Mouse (Mus musculus): Measurements from ENCODE around the gene Supt7l. TPM values are rescaled to one million over a fixed set of nuclear protein-coding genes. Genes with fewer than 3 reads are reported as not detected.
A peak's percentile ranks its signal among the peaks of the same experiment; 100 is the strongest.

Gene Supt7l
- polyA plus RNA-seq, 1 experiment from 2014 or later, result 20.2 TPM

GRCm38 (mm10) chr5:31512481-31512880, 15.1 kb downstream of the Supt7l start:
- H3K27ac ChIP-seq (ENCODE audit: low read length), result no peak overlapping the region
- no peaks in the 10 kb centered on the region for H3K27me3 ChIP-seq (ENCODE audit: control insufficient read depth, insufficient read depth, low read length)
- no peak overlapping the region for H3K4me3 ChIP-seq (ENCODE audit: low read length)
- no peak for ATAC-seq (replicated peaks; ENCODE audit: extremely low read depth, insufficient read depth, low FRiP score)
- no peak overlapping the region for H3K4me2 ChIP-seq (ENCODE audit: low read depth, low read length)
- no peak overlapping the region for H3K9ac ChIP-seq (ENCODE audit: low read length)
- H3K9me3 ChIP-seq (replicated peaks; ENCODE audit: control insufficient read depth, low read length), result no peaks in the 10 kb centered on the region
- WGBS, result 63% methylated on average over 1 of the region's 1 CpGs
- peaks cover 38% of the 10 kb centered on the region for H3K36me3 ChIP-seq (ENCODE audit: control insufficient read depth, insufficient read depth)
- H3K4me1 ChIP-seq (ENCODE audit: control insufficient read depth, insufficient read depth, low read length), result no peaks in the 10 kb centered on the region

GRCm38 (mm10) chr5:31504843-31505242, 22.8 kb downstream of the Supt7l start:
- no peak for ATAC-seq (replicated peaks; ENCODE audit: extremely low read depth, insufficient read depth, low FRiP score)

DNA sequence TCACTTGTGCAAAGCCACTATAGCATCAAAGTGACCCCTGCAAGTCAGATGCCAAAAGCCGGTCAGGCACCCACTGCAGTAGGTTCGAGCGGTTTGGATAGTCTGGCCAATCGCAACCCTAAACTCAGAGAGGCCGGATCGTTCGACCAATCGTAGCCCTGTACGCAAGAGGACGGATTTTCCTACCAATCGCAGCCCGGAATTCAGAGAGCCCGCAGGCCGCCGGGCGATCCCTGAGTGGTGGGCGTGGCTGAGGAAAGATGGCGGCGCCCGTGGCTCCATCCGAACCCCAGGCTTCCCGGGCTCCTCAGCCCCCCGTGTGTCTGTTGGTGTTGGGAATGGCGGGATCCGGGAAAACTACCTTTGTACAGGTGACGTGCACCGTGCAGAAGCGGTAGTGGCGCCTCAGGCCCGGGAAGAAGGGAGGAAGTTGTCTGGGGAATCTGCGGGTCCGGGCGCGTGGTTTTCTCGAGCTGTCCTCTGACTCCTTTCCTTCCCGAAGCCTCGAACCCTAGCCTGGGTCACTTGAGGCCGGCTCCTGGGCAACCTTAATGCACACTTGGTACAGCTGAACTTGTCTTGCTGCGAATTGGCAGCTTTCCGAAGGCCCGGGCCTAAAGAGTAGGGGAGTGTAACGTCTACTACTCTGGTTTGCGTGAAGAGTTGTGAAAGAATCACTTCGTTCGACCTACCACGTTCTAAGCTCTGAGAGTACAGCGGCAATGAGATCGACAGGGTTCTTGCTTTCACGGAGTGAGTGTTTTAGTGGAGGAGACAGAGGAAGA, 32.9 kb downstream of the Supt7l start, which contains the start of gene Gpn1:
Gene Gpn1 (plus strand): TSS at position 229 of the 785 bp plus-strand sequence.
- H3K4me1 ChIP-seq (ENCODE audit: control insufficient read depth, insufficient read depth, low read length), result peaks cover 7% of the 10 kb centered on the region
- peak within 1 kb of the TSS; percentile 62 for H3K4me3 ChIP-seq (ENCODE audit: low read length)
- H3K9ac ChIP-seq (ENCODE audit: low read length), result peak within 1 kb of the TSS; percentile 70
- H3K27me3 ChIP-seq (ENCODE audit: control insufficient read depth, insufficient read depth, low read length), result no peaks in the 10 kb centered on the region
- H3K9me3 ChIP-seq (replicated peaks; ENCODE audit: control insufficient read depth, low read length), result no peaks in the 10 kb centered on the region
- no peak within 1 kb of the TSS for H3K27ac ChIP-seq (ENCODE audit: low read length)
- peak within 1 kb of the TSS; percentile 79 for H3K4me2 ChIP-seq (ENCODE audit: low read depth, low read length)
- H3K36me3 ChIP-seq (ENCODE audit: control insufficient read depth, insufficient read depth), result peaks cover 22% of the 10 kb centered on the region
- WGBS, result 0% methylated on average over 49 of the region's 49 CpGs
- ATAC-seq (replicated peaks; ENCODE audit: extremely low read depth, insufficient read depth, low FRiP score), result peak; percentile 100

More at GRCm38 (mm10) chr5:31504843-31505242, 22.8 kb downstream of the Supt7l start:
- Histone ChIP-seq H3K9ac (ENCODE audit: low read length) (no peak overlapping the region), H3K27ac (ENCODE audit: low read length) (no peak overlapping the region), H3K4me1 (ENCODE audit: control insufficient read depth, insufficient read depth, low read length) (no peaks in the 10 kb centered on the region; the same call in 1 of the 2 replicates), H3K4me3 (ENCODE audit: low read length) (no peak overlapping the region), H3K27me3 (ENCODE audit: control insufficient read depth, insufficient read depth, low read length) (no peaks in the 10 kb centered on the region), H3K36me3 (ENCODE audit: control insufficient read depth, insufficient read depth) (peaks cover 35% of the 10 kb centered on the region), H3K4me2 (ENCODE audit: low read depth, low read length) (no peak overlapping the region), H3K9me3 (replicated peaks; ENCODE audit: control insufficient read depth, low read length) (no peaks in the 10 kb centered on the region)
- 81% methylated on average over 10 of the region's 10 CpGs for WGBS

- no peak overlapping the region for H3K4me3 ChIP-seq (ENCODE audit: low read length)
- peaks cover 7% of the 10 kb centered on the region for H3K4me1 ChIP-seq (ENCODE audit: control insufficient read depth, insufficient read depth, low read length)
- no peak overlapping the region for H3K4me2 ChIP-seq (ENCODE audit: low read depth, low read length)
- H3K36me3 ChIP-seq (ENCODE audit: control insufficient read depth, insufficient read depth), result peaks cover 7% of the 10 kb centered on the region
- H3K9me3 ChIP-seq (replicated peaks; ENCODE audit: control insufficient read depth, low read length), result no peaks in the 10 kb centered on the region
- 45% methylated on average over 1 of the region's 1 CpGs for WGBS
- no peaks in the 10 kb centered on the region for H3K27me3 ChIP-seq (ENCODE audit: control insufficient read depth, insufficient read depth, low read length)
- no peak for ATAC-seq (replicated peaks; ENCODE audit: extremely low read depth, insufficient read depth, low FRiP score)
- H3K27ac ChIP-seq (ENCODE audit: low read length), result no peak overlapping the region
- no peak overlapping the region for H3K9ac ChIP-seq (ENCODE audit: low read length)
Measured at GRCm38 (mm10) chr5:31492031-31492430, 35.6 kb downstream of the Supt7l start.

- no peaks in the 10 kb centered on the region for H3K36me3 ChIP-seq (ENCODE audit: control insufficient read depth, insufficient read depth)
- H3K27me3 ChIP-seq (ENCODE audit: control insufficient read depth, insufficient read depth, low read length), result no peaks in the 10 kb centered on the region
- no peaks in the 10 kb centered on the region for H3K4me1 ChIP-seq (ENCODE audit: control insufficient read depth, insufficient read depth, low read length)
- H3K9ac ChIP-seq (ENCODE audit: low read length), result no peak overlapping the region
- no peak for ATAC-seq (replicated peaks; ENCODE audit: extremely low read depth, insufficient read depth, low FRiP score)
- no peak overlapping the region for H3K4me2 ChIP-seq (ENCODE audit: low read depth, low read length)
- 59% methylated on average over 7 of the region's 7 CpGs for WGBS
- no peaks in the 10 kb centered on the region for H3K9me3 ChIP-seq (replicated peaks; ENCODE audit: control insufficient read depth, low read length)
- H3K27ac ChIP-seq (ENCODE audit: low read length), result no peak overlapping the region
- H3K4me3 ChIP-seq (ENCODE audit: low read length), result no peak overlapping the region
Measured at GRCm38 (mm10) chr5:31489116-31489769, 38.4 kb downstream of the Supt7l start.

GRCm38 (mm10) chr5:31487889-31488288, 39.7 kb downstream of the Supt7l start:
- 84% methylated on average over 3 of the region's 3 CpGs for WGBS
- Histone ChIP-seq H3K9ac (ENCODE audit: low read length) (no peak overlapping the region), H3K27me3 (ENCODE audit: control insufficient read depth, insufficient read depth, low read length) (no peaks in the 10 kb centered on the region), H3K36me3 (ENCODE audit: control insufficient read depth, insufficient read depth) (no peaks in the 10 kb centered on the region), H3K4me1 (ENCODE audit: control insufficient read depth, insufficient read depth, low read length) (no peaks in the 10 kb centered on the region), H3K4me3 (ENCODE audit: low read length) (no peak overlapping the region), H3K9me3 (replicated peaks; ENCODE audit: control insufficient read depth, low read length) (no peaks in the 10 kb centered on the region), H3K4me2 (ENCODE audit: low read depth, low read length) (no peak overlapping the region), H3K27ac (ENCODE audit: low read length) (no peak overlapping the region)
- no peak for ATAC-seq (replicated peaks; ENCODE audit: extremely low read depth, insufficient read depth, low FRiP score)

GRCm38 (mm10) chr5:31485440-31485839, 42.2 kb downstream of the Supt7l start, which contains the start of gene 4930548H24Rik:
Gene 4930548H24Rik (plus strand): TSS chr5:31485740.
- H3K9me3 ChIP-seq (replicated peaks; ENCODE audit: control insufficient read depth, low read length), result no peaks in the 10 kb centered on the region
- WGBS, result 92% methylated on average over 3 of the region's 3 CpGs
- H3K27me3 ChIP-seq (ENCODE audit: control insufficient read depth, insufficient read depth, low read length), result no peaks in the 10 kb centered on the region
- no peak for ATAC-seq (replicated peaks; ENCODE audit: extremely low read depth, insufficient read depth, low FRiP score)
- no peaks in the 10 kb centered on the region for H3K4me1 ChIP-seq (ENCODE audit: control insufficient read depth, insufficient read depth, low read length)
- no peak within 1 kb of the TSS for H3K4me3 ChIP-seq (ENCODE audit: low read length)
- no peak within 1 kb of the TSS for H3K4me2 ChIP-seq (ENCODE audit: low read depth, low read length)
- H3K27ac ChIP-seq (ENCODE audit: low read length), result no peak within 1 kb of the TSS
- H3K9ac ChIP-seq (ENCODE audit: low read length), result no peak within 1 kb of the TSS
- H3K36me3 ChIP-seq (ENCODE audit: control insufficient read depth, insufficient read depth), result peaks cover 9% of the 10 kb centered on the region

- no peaks in the 10 kb centered on the region for H3K9me3 ChIP-seq (replicated peaks; ENCODE audit: control insufficient read depth, low read length)
- no peaks in the 10 kb centered on the region for H3K27me3 ChIP-seq (ENCODE audit: control insufficient read depth, insufficient read depth, low read length)
- 85% methylated on average over 4 of the region's 4 CpGs for WGBS
- H3K4me3 ChIP-seq (ENCODE audit: low read length), result no peak overlapping the region
- no peak for ATAC-seq (replicated peaks; ENCODE audit: extremely low read depth, insufficient read depth, low FRiP score)
- H3K9ac ChIP-seq (ENCODE audit: low read length), result no peak overlapping the region
- no peak overlapping the region for H3K27ac ChIP-seq (ENCODE audit: low read length)
- no peaks in the 10 kb centered on the region for H3K4me1 ChIP-seq (ENCODE audit: control insufficient read depth, insufficient read depth, low read length)
- H3K36me3 ChIP-seq (ENCODE audit: control insufficient read depth, insufficient read depth), result peaks cover 47% of the 10 kb centered on the region
- no peak overlapping the region for H3K4me2 ChIP-seq (ENCODE audit: low read depth, low read length)
Measured at GRCm38 (mm10) chr5:31480536-31480935, 47.1 kb downstream of the Supt7l start.

DNA sequence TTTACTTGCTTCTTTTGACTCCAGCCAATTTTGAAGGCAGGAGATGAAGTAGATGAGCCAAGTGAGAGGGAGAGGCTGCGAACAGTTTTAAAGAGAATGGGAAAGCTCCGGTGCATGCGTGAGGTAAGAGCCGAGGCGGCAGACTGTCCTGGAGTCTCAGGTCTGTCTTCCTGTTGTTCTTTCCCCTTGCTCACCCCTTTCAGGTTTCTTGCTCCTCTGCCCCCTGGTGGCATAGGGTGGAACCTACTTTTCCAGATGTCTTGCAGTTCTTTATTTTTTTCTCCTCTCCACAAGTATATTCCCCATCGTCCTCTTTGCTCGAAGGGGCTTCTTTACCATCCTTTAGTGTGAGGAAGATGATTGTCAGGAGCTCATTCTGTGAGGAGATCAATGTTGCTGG, 57.3 kb downstream of the Supt7l start:
- peaks cover 66% of the 10 kb centered on the region for H3K36me3 ChIP-seq (ENCODE audit: control insufficient read depth, insufficient read depth)
- no peak overlapping the region for H3K27ac ChIP-seq (ENCODE audit: low read length)
- no peak overlapping the region for H3K4me2 ChIP-seq (ENCODE audit: low read depth, low read length)
- no peak overlapping the region for H3K9ac ChIP-seq (ENCODE audit: low read length)
- H3K4me1 ChIP-seq (ENCODE audit: control insufficient read depth, insufficient read depth, low read length), result no peaks in the 10 kb centered on the region
- no peaks in the 10 kb centered on the region for H3K27me3 ChIP-seq (ENCODE audit: control insufficient read depth, insufficient read depth, low read length)
- 65% methylated on average over 7 of the region's 7 CpGs for WGBS
- no peak overlapping the region for H3K4me3 ChIP-seq (ENCODE audit: low read length)
- no peaks in the 10 kb centered on the region for H3K9me3 ChIP-seq (replicated peaks; ENCODE audit: control insufficient read depth, low read length)
- ATAC-seq (replicated peaks; ENCODE audit: extremely low read depth, insufficient read depth, low FRiP score), result no peak

Data from heart, embryonic 16.5 days (tissue).